In the genomic region with DNA sequence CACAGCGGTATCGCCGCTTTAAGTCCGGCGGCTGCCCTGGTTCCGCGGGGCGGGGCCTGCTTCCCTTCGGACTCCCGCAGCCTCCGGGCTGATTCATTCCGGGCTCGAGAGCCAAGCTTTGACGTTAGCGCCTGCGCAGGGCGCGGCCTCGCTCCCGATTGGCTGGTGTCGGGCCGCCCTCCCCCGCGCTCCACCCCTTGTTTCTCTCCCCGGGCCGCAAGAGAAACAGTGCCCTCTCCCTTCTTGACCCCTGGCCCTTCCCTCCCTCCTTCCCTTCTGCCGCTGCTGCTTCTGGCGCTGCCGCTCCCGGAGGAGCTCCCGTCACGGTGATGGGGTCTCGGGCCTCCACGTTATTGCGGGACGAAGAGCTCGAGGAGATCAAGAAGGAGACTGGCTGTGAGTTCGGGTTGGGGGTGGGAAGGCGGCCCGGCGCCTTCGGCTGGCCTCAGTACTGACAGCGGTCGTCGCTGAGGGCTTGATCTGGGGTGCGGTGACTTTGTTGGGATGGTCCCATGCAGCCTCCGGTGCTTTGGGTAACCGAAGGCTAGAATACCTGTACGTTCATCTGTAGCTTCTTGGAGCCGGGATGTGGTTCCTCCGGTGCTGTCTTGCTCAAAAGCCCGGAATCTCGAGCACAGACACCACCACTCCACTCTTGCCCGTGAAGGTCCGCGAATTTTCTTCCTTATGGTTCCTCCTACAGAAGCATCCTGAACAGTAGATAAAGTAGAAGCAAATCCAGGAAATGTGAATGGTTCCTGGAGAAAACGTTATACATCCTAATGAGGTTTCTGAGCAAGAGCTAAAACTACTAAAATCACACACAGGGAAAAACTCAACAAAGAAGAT, we compare ENCODE assay signal across 8 mouse cellular contexts. TPM values are rescaled to one million over a fixed set of nuclear protein-coding genes. Genes with fewer than 3 reads are reported as not detected.
DNase-seq lines count a peak whose midpoint lies in the region; ATAC-seq lines count a peak whose summit lies in the region.

A gene (minus strand): TSS at position 106 of the 849 bp plus-strand sequence.
A gene (plus strand): TSS at position 176 of the 849 bp plus-strand sequence.

- peak; percentile 90 for ATAC-seq in CD4-positive, CD25-positive, alpha-beta regulatory T cell, adult 4 months
- ATAC-seq in heart, embryonic 14.5 days (ENCODE audit: insufficient number of reproducible peaks, insufficient read depth, low FRiP score, low read depth) = peak; percentile 99
- ATAC-seq in liver, embryonic 13.5 days (ENCODE audit: low read depth) = peak; percentile 95
- ATAC-seq in stomach, embryonic 16.5 days (ENCODE audit: insufficient read depth, low FRiP score) = peak; percentile 98

- H3K4me2 ChIP-seq in heart, embryonic 14.5 days (ENCODE audit: low read length) = peak within 1 kb of the TSS; percentile 78
- H3K4me2 ChIP-seq in liver, embryonic 13.5 days = peak within 1 kb of the TSS; percentile 79
- peak within 1 kb of the TSS; percentile 68 for H3K4me2 ChIP-seq in stomach, embryonic 16.5 days (ENCODE audit: low read depth, low read length)

- WGBS in heart, embryonic 14.5 days = under 1% methylated on average over 56 of the region's 57 CpGs
- WGBS in liver, embryonic 13.5 days (ENCODE audit: insufficient replicate concordance) = under 1% methylated on average over 56 of the region's 57 CpGs
- under 1% methylated on average over 57 of the region's 57 CpGs for WGBS in stomach, embryonic 16.5 days

- H3K4me1 ChIP-seq in heart, embryonic 14.5 days (ENCODE audit: control insufficient read depth in 2 of 2, insufficient read depth in 2 of 2, low read length in 2 of 2) = peaks cover 0 to 7% of the 10 kb centered on the region in 2 experiments; a peak in 1 of 4 replicates
- H3K4me1 ChIP-seq in liver, embryonic 13.5 days (replicated peaks) = peaks cover 35% of the 10 kb centered on the region
- H3K4me1 ChIP-seq in stomach, embryonic 16.5 days (ENCODE audit: control insufficient read depth, insufficient read depth, low read length) = peaks cover 15% of the 10 kb centered on the region

- H3K27me3 ChIP-seq in heart, embryonic 14.5 days (ENCODE audit: control insufficient read depth, insufficient read depth, low read length) = no peaks in the 10 kb centered on the region
- no peaks in the 10 kb centered on the region for H3K27me3 ChIP-seq in liver, embryonic 13.5 days
- H3K27me3 ChIP-seq in stomach, embryonic 16.5 days (ENCODE audit: control insufficient read depth, insufficient read depth, low read length) = no peaks in the 10 kb centered on the region

- peak within 1 kb of the TSS; percentile 87 for H3K9ac ChIP-seq in heart, embryonic 14.5 days (ENCODE audit: low read length)
- peak within 1 kb of the TSS; percentile 88 for H3K9ac ChIP-seq in liver, embryonic 13.5 days
- H3K9ac ChIP-seq in stomach, embryonic 16.5 days (ENCODE audit: low read length) = peak within 1 kb of the TSS; percentile 89

- H3K9me3 ChIP-seq in heart, embryonic 14.5 days (ENCODE audit: control insufficient read depth, low read length) = no peaks in the 10 kb centered on the region
- H3K9me3 ChIP-seq in liver, embryonic 13.5 days (replicated peaks) = no peaks in the 10 kb centered on the region
- H3K9me3 ChIP-seq in stomach, embryonic 16.5 days (replicated peaks; ENCODE audit: control insufficient read depth, low read length) = no peaks in the 10 kb centered on the region

- H3K4me3 ChIP-seq in heart, embryonic 14.5 days (ENCODE audit: control insufficient read depth in 1 of 2, insufficient read depth in 1 of 2, low read depth in 1 of 2, low read length in 2 of 2) = peak within 1 kb of the TSS; percentile 73 to 82
- H3K4me3 ChIP-seq in liver, embryonic 13.5 days (replicated peaks) = peak within 1 kb of the TSS; percentile 80
- peak within 1 kb of the TSS; percentile 86 for H3K4me3 ChIP-seq in stomach, embryonic 16.5 days (replicated peaks; ENCODE audit: low read length)

- DNase-seq in c-Kit-negative CD71-positive TER-119-positive erythroid progenitor cells, embryonic 14.5 days (ENCODE audit: low read depth, low spot score) = peak; percentile 95
- peak; percentile 95 for DNase-seq in fibroblast of lung, adult 2 months (ENCODE audit: low read depth)
- peak; percentile 100 for DNase-seq in kidney, postnatal 14 days
- DNase-seq in liver, embryonic 13.5 days = peak; percentile 98
- peak; percentile 97 for DNase-seq in neural tube, embryonic 10.5 days (ENCODE audit: extremely low spot score, low spot score)

- H3K36me3 ChIP-seq in heart, embryonic 14.5 days (ENCODE audit: control insufficient read depth, insufficient read depth, low read length) = no peaks in the 10 kb centered on the region
- H3K36me3 ChIP-seq in liver, embryonic 13.5 days = no peaks in the 10 kb centered on the region
- H3K36me3 ChIP-seq in stomach, embryonic 16.5 days (ENCODE audit: control insufficient read depth, insufficient read depth, low read length) = no peaks in the 10 kb centered on the region

- H3K27ac ChIP-seq in heart, embryonic 14.5 days (replicated peaks in 1 of 2; ENCODE audit: control insufficient read depth in 1 of 2, insufficient read depth in 1 of 2, low read depth in 2 of 2, low read length in 2 of 2) = peak within 1 kb of the TSS; percentile 68 to 78
- H3K27ac ChIP-seq in liver, embryonic 13.5 days = peak within 1 kb of the TSS; percentile 89
- peak within 1 kb of the TSS; percentile 92 for H3K27ac ChIP-seq in stomach, embryonic 16.5 days (ENCODE audit: low read length)

RNA-seq across cellular contexts. Expression of the first gene that starts in this region (rescaled TPM):
- under 1 TPM in 1 of 2 experiments, not detected in 1; 0.16 TPM for polyA plus RNA-seq in CD4-positive, CD25-positive, alpha-beta regulatory T cell, adult 4 months (2017; shearing (Covaris generic))
- polyA plus RNA-seq in heart, embryonic 14.5 days (2014; fragmentation: Nextera tagmentation; extraction: Ambion mirVana) = 0.04 and 0.14 TPM in 2 replicates
- polyA plus RNA-seq in liver, embryonic 13.5 days (2015; fragmentation: Nextera tagmentation; extraction: Ambion mirVana) = 0.35 and 0.38 TPM in 2 replicates
- 0.18 and 0.24 TPM in 2 replicates for polyA plus RNA-seq in stomach, embryonic 16.5 days (2015; fragmentation: Nextera tagmentation; extraction: Ambion mirVana)

RNA-seq across cellular contexts. Expression of the second gene that starts in this region (rescaled TPM):
- polyA plus RNA-seq in CD4-positive, CD25-positive, alpha-beta regulatory T cell, adult 4 months (2017; shearing (Covaris generic)) = 10 to 100 TPM; 75.5 to 85.2 TPM
- polyA plus RNA-seq in heart, embryonic 14.5 days (2014; fragmentation: Nextera tagmentation; extraction: Ambion mirVana) = 46.4 and 48.7 TPM in 2 replicates
- polyA plus RNA-seq in liver, embryonic 13.5 days (2015; fragmentation: Nextera tagmentation; extraction: Ambion mirVana) = 47.3 and 54.2 TPM in 2 replicates
- polyA plus RNA-seq in stomach, embryonic 16.5 days (2015; fragmentation: Nextera tagmentation; extraction: Ambion mirVana) = 92.4 and 110 TPM in 2 replicates

Comparison
In these comparisons a context has a peak if more than half of its experiments do, and no peak if none do; other contexts are left out.
1. Peak in every context shown above with its lines: DNase-seq, ATAC-seq, H3K4me3 ChIP-seq and H3K27ac ChIP-seq.